Mouse (Mus musculus) heart, postnatal 36 days (tissue): ENCODE data around the gene Exoc3. TPM values are rescaled to one million over a fixed set of nuclear protein-coding genes. Genes with fewer than 3 reads are reported as not detected.

Experiments used
- DNase-seq, 2 experiments: peaks; one replicate each; pipeline ENCODE4 v3.0.0; 2021 to 2022
- intact Hi-C: fragments of 180-260 bp; cut with DNase I; formaldehyde crosslinking; loops from one replicate; pipeline ENCODE4 v1.15.1; 2025
- total RNA-seq, 2 experiments: library from RNA; stranded (reverse); gene quantifications; 2 replicates each; pipeline ENCODE4 v1.2.3; 2021

Exoc3 gene
- total RNA-seq, result 10 to 100 TPM; 45.6 to 46.3 TPM

GRCm38 (mm10) chr13:74208317-74208985, at the start of gene Exoc3:
Gene Exoc3, minus strand, starts transcription at chr13:74208732.
- DNase-seq, result peak; percentile 92
- intact Hi-C loops, result loop anchor here (5.0 kb wide), 2 partner anchors 94 to 109 kb away; partner anchors contain the start of gene Pdcd6

GRCm38 (mm10) chr13:74246494-74246893, 38.0 kb upstream of the Exoc3 start:
- intact Hi-C loops, result loop anchor here (2.0 kb wide), 1 partner anchor 46 kb away; the partner anchor contains the start of gene Ahrr
- DNase-seq, result no peak

GRCm38 (mm10) chr13:74245899-74246231, 37.3 kb upstream of the Exoc3 start:
- intact Hi-C loops, result loop anchor here (2.0 kb wide), 2 partner anchors 35 to 47 kb away; partner anchors contain the start of gene Ahrr
- no peak for DNase-seq

GRCm38 (mm10) chr13:74245214-74245898, 36.8 kb upstream of the Exoc3 start:
- intact Hi-C loops, result loop anchor here (2.0 kb wide), 1 partner anchor 35 kb away; no protein-coding TSS in a partner anchor
- DNase-seq, result peak; percentile 67

GRCm38 (mm10) chr13:74237574-74237973, 29.0 kb upstream of the Exoc3 start:
- intact Hi-C loops, result no loop called here
- DNase-seq, result no peak

GRCm38 (mm10) chr13:74220659-74221058, 12.1 kb upstream of the Exoc3 start:
- intact Hi-C loops, result no loop called here
- no peak for DNase-seq

GRCm38 (mm10) chr13:74218441-74218840, 9.9 kb upstream of the Exoc3 start:
- intact Hi-C loops, result no loop called here
- DNase-seq, result no peak

GRCm38 (mm10) chr13:74208986-74209345, 434 bp upstream of the Exoc3 start:
- intact Hi-C loops, result loop anchor here (5.0 kb wide), 2 partner anchors 93 to 108 kb away; partner anchors contain the start of gene Pdcd6
- DNase-seq, result peak in 1 of 2 experiments; percentile 12

GRCm38 (mm10) chr13:74196451-74196850, 12.1 kb downstream of the Exoc3 start:
- intact Hi-C loops, result no loop called here
- no peak for DNase-seq

- DNase-seq, result no peak
These were observed 15.9 kb downstream of the Exoc3 start for GRCm38 (mm10) chr13:74192613-74193012.

GRCm38 (mm10) chr13:74183011-74183695, 25.4 kb downstream of the Exoc3 start:
- intact Hi-C loops, result loop anchor here (5.0 kb wide), 1 partner anchor 86 kb away; no protein-coding TSS in a partner anchor
- no peak for DNase-seq

More at GRCm38 (mm10) chr13:74192613-74193012, 15.9 kb downstream of the Exoc3 start:
- intact Hi-C loops, result loop anchor here (2.0 kb wide), 1 partner anchor 108 kb away; no protein-coding TSS in a partner anchor

GRCm38 (mm10) chr13:74172036-74172435, 36.5 kb downstream of the Exoc3 start:
- intact Hi-C loops, result no loop called here

GRCm38 (mm10) chr13:74169446-74170164, 38.9 kb downstream of the Exoc3 start:
- DNase-seq, result no peak
- intact Hi-C loops, result no loop called here

More at GRCm38 (mm10) chr13:74172036-74172435, 36.5 kb downstream of the Exoc3 start:
- no peak for DNase-seq

- DNase-seq, result peak; percentile 31 to 40
- intact Hi-C loops, result no loop called here
These were observed 41.0 kb downstream of the Exoc3 start for GRCm38 (mm10) chr13:74167492-74167891.

GRCm38 (mm10) chr13:74167057-74167413, 41.5 kb downstream of the Exoc3 start:
- peak; percentile 6 to 7 for DNase-seq
- intact Hi-C loops, result no loop called here

GRCm38 (mm10) chr13:74166348-74167056, 42.0 kb downstream of the Exoc3 start:
- intact Hi-C loops, result no loop called here
- peak; percentile 31 to 48 for DNase-seq

- intact Hi-C loops, result no loop called here
- DNase-seq, result no peak
These were observed 61.2 kb downstream of the Exoc3 start for GRCm38 (mm10) chr13:74147327-74147726.

GRCm38 (mm10) chr13:74145983-74146622, 62.4 kb downstream of the Exoc3 start:
- intact Hi-C loops, result no loop called here
- DNase-seq, result no peak

- intact Hi-C loops, result no loop called here
- DNase-seq, result no peak
These were observed 64.2 kb downstream of the Exoc3 start for GRCm38 (mm10) chr13:74144120-74144884.
